Mouse (Mus musculus): ENCODE measurements around the gene Pawr.
"Not testable (repeated sequence)": the region's sequence is repeated elsewhere in the genome, so short reads cannot be mapped to it uniquely, and the experiment has no call there.

The Pawr gene

GRCm38 (mm10) chr10:108433976-108434375, 102.1 kb downstream of the Pawr start:
- DNase-seq (ENCODE audit: low read depth, low spot score), result peak; percentile 91

- DNase-seq (ENCODE audit: low read depth, low spot score), result peak; percentile 63
Measured at GRCm38 (mm10) chr10:108435616-108436015, 103.7 kb downstream of the Pawr start.

GRCm38 (mm10) chr10:108436365-108436764, 104.4 kb downstream of the Pawr start:
- peak; percentile 61 for DNase-seq (ENCODE audit: low read depth, low spot score)

- DNase-seq (ENCODE audit: low read depth, low spot score), result not testable (repeated sequence)
Measured at GRCm38 (mm10) chr10:108440251-108440650, 108.3 kb downstream of the Pawr start.

GRCm38 (mm10) chr10:108443931-108444876, 112.3 kb downstream of the Pawr start:
- peak; percentile 66 for DNase-seq (ENCODE audit: low read depth, low spot score)

GRCm38 (mm10) chr10:108445123-108445522, 113.2 kb downstream of the Pawr start:
- no peak for DNase-seq (ENCODE audit: low read depth, low spot score)

- no peak for DNase-seq (ENCODE audit: low read depth, low spot score)
Measured at GRCm38 (mm10) chr10:108445606-108446005, 113.7 kb downstream of the Pawr start.

GRCm38 (mm10) chr10:108446041-108446931, 114.4 kb downstream of the Pawr start:
- DNase-seq (ENCODE audit: low read depth, low spot score), result peak; percentile 89

GRCm38 (mm10) chr10:108447211-108447610, 115.3 kb downstream of the Pawr start:
- no peak for DNase-seq (ENCODE audit: low read depth, low spot score)

GRCm38 (mm10) chr10:108448421-108448820, 116.5 kb downstream of the Pawr start:
- DNase-seq (ENCODE audit: low read depth, low spot score), result no peak

- no peak for DNase-seq (ENCODE audit: low read depth, low spot score)
Measured at GRCm38 (mm10) chr10:108450401-108450800, 118.5 kb downstream of the Pawr start.

GRCm38 (mm10) chr10:108451516-108451915, 119.6 kb downstream of the Pawr start:
- no peak for DNase-seq (ENCODE audit: low read depth, low spot score)

GRCm38 (mm10) chr10:108452421-108452820, 120.5 kb downstream of the Pawr start:
- peak; percentile 39 for DNase-seq (ENCODE audit: low read depth, low spot score)

GRCm38 (mm10) chr10:108453561-108453960, 121.6 kb downstream of the Pawr start:
- no peak for DNase-seq (ENCODE audit: low read depth, low spot score)

- DNase-seq (ENCODE audit: low read depth, low spot score), result peak; percentile 43
Measured at GRCm38 (mm10) chr10:108454691-108455117, 122.8 kb downstream of the Pawr start.

- peak; percentile 23 for DNase-seq (ENCODE audit: low read depth, low spot score)
Measured at GRCm38 (mm10) chr10:108455204-108455603, 123.3 kb downstream of the Pawr start.

- no peak for DNase-seq (ENCODE audit: low read depth, low spot score)
Measured at GRCm38 (mm10) chr10:108455883-108456282, 124.0 kb downstream of the Pawr start.

- DNase-seq (ENCODE audit: low read depth, low spot score), result no peak
Measured at GRCm38 (mm10) chr10:108457054-108457453, 125.1 kb downstream of the Pawr start.

GRCm38 (mm10) chr10:108461862-108462261, 129.9 kb downstream of the Pawr start:
- DNase-seq (ENCODE audit: low read depth, low spot score), result no peak
